Mouse (Mus musculus) left cerebral cortex, postnatal 25 days (tissue): ENCODE results near the gene Epha5. TPM values are rescaled to one million over a fixed set of nuclear protein-coding genes. Genes with fewer than 3 reads are reported as not detected.

ENCODE experiments used
- DNase-seq, 2 experiments: peaks; one replicate each; pipeline ENCODE4 v3.0.0; 2022; ENCODE audit warnings: low spot score in 2 of 2, mixed read lengths in 1 of 2
- intact Hi-C: fragments of 180-260 bp; cut with DNase I; formaldehyde crosslinking; loops from one replicate; pipeline ENCODE4 v1.15.1; 2025
- total RNA-seq, 2 experiments: library from RNA; stranded (reverse); gene quantifications; 2 replicates each; pipeline ENCODE4 v1.2.3; 2021

The Epha5 gene
- 100 to 1,000 TPM; 107 to 111 TPM for total RNA-seq

DNA sequence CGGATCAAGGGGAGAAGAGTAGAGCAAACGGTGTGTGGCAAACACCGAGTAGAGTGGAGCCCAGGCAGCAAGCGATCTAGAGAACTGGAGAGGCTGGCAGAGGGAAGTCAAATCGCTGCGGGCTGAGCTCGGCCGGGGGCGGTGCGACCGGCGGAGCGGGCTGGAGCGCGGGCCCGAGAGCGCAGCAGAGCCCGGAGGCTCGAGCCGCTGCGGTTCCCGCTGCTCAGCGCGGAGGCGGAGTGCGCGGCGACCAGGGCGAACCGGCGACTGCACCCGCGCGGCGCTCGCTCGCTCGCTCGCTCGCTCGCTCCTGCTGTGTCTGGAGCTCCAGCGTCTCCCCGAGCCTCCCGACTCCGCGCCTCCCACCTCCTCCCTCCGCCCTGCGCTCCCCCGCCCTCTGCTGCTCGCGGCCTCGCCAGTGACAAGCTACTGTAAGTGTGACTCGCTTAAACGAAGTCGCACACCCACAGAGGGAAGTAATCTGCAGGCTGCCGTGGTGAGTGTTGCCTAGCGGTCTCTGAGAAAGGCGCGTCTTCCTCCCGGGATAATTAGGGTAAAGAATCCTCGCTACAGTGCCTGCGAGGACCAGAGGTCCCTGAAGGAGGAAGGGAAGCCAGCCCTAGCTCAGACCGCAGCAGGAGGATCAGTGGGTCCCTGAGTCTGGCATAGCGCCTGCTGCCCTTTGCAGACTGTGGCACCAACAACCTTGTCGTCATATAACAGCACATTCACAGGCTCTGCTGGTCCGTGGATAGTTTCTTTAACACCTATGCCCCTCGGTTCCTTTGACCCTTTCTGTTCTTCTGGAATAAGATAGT lies at the start of gene Epha5:
Gene Epha5 (minus strand): TSS at position 321 of the 818 bp plus-strand sequence.
- intact Hi-C loops = loop anchor here (5.0 to 10.0 kb wide), 5 partner anchors 100 to 1518 kb away; no protein-coding TSS in a partner anchor
- peak; percentile 84 to 94 for DNase-seq

DNA sequence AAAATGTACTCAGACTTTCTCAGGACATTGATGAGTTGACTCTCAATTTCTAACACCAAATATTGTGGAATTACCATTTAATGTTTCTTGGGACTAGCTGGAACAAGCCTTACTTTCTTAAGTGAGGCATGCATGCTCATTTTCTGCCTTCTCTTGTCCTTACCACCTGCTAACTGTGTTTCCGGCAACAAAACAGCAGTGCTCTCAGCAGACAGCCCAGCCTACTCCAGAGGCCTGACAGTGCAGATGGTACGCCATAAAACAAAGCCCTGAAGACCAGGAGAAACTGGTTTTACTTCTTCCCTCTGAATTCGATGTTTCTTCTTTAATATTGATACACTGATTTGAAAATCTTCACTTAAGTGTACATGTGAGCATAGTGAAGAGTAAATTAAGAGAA lies 39.0 kb upstream of the Epha5 start:
- DNase-seq = no peak
- intact Hi-C loops = no loop called here

DNA sequence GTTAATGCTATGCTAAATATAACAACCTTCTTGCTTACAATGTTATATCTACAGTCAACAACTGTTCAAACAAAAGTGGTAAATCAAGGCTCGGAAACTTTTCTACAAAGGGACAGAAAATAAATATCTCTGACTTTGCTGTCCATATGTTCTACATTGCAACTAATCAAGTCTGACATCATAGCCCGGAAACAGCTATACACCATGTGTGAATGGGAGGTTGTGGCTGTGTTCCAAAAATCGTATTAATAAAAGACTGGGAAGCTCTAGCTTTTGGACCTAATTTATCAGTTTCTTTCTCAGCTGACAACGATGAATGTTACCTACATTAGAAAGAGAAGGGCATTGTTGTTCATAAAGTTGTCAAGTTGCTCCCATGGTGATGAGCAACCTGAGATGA lies 37.5 kb upstream of the Epha5 start:
- DNase-seq = no peak
- intact Hi-C loops = no loop called here

DNA sequence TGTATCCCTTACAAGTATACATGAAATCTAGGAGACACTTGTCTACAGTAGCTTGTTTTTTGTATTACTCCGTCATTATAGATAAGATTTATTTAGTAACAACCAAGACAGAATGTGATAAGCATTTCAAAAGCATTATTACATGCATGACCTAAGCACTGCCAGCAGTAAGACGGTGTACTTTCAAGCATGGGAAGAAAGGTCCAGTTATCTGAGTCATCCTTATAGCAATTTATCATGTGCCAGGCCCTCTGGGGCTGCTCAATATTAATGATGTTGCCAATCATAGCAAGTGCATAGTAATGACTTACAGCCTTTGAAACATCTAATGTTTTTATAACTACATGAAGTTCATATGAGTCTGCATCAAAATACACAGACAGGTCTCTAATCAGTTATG lies 36.7 kb upstream of the Epha5 start:
- no peak for DNase-seq
- intact Hi-C loops = no loop called here

DNA sequence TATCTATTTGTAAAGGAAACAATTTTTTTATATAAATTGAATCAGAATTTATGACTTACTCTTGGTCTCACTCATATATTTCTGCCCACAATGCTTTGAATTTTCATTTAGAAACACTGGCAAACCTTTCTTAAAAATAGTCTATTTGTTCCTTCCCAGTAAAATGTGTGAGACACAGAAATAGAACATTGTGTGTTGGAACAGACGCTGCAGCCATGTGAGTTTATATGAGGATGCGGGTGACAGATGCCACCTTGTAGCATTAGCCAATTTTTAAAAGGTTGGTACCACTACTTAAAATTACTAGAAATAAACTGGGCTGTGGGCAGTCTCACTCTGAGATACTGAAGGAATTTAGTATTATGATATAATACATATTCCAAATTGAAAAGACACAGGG lies 23.1 kb upstream of the Epha5 start:
- DNase-seq = peak; percentile 28 to 66
- intact Hi-C loops = no loop called here

DNA sequence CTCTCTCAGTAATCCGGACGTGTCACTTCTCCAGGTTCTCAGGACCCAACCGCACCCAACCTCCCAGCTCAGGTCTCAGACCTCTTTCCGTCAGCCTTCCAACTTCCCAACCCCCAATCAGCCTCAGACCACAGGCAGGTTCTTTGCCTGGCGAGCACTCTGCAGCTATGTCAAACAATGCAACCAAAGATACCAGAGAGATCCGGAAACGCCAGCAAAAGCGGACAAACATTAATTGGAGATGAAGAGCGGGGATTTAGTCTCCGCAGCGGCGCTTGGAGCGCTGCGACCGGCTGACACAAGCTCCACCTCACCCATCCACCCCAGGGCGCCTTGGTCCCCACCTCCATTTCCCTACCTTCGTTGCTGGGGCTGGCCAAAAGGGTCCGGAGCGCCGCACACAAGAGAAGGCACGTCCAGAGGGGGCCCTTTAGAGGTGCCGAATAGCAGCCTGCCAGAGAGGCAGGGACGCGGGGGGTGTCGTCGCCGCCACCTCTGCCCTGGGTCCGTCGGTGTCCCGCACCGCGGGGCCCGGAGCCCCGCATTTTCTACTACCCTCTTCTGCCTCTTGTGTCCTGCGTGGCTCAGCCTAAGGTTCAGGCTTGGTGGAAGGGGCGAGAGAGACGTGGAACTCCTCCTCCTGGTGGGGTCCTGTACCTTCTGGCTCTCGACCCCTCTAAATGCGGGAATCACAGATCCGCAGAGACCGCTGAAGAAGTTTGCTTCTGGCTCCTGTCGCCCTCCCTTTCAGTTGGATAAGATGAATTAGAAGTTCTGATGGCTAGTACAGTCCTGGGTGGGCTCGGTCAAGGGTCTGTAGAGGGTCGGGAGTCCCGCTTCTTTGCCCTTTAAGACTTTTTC lies 991 bp downstream of the Epha5 start:
- intact Hi-C loops = loop anchor here (5.0 to 10.0 kb wide), 5 partner anchors 99 to 1519 kb away; no protein-coding TSS in a partner anchor

DNA sequence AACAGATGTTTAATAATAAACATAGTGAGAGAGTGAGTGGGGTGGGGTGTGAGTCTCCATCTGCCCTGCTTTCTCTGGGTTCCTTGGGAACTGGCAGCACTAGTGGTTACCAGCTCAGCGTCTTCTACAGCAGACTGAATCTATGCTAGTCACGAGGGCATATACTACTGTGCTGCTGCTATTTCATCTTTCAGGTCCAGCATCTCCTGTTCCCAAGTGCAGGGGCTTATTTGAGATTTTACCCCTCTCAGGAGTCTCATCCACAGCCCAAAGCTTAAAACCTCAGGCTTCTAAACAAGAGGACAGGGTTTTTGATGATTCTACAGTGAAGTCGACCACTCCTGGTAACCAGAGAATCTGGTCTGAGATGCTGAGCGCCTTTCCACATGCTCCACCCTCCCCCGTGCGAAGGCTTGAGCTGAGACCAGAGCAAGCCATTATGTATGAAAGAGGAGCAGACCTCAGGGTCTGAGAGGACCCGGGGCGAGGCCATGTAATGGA lies 2.2 kb downstream of the Epha5 start:
- intact Hi-C loops = loop anchor here (5.0 to 10.0 kb wide), 5 partner anchors 98 to 1520 kb away; no protein-coding TSS in a partner anchor
- peak; percentile 66 to 84 for DNase-seq

More for the DNA sequence above, 991 bp downstream of the Epha5 start:
- peak; percentile 49 to 51 for DNase-seq

DNA sequence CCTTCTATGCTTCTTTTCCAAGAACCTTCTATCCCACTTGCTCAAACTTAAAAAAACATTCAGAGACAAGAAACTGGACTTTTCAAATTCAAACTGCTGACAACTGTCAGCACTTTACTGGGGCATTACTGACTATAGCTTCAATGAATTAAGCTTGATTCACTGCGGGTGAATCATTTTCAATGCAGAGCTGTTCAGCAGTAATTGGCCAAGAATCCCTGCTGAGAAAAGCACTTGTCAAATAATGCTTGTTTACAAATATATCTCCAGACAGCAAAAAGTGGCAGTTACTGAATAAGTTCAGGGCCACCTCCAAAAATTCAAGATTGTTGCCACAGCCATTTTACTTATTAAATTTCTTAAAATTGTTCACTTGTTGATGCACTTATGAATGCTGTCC lies 4.2 kb downstream of the Epha5 start:
- intact Hi-C loops = loop anchor here (10.0 kb wide), 4 partner anchors 258 to 1522 kb away; no protein-coding TSS in a partner anchor
- peak in 1 of 2 experiments; percentile 25 for DNase-seq

DNA sequence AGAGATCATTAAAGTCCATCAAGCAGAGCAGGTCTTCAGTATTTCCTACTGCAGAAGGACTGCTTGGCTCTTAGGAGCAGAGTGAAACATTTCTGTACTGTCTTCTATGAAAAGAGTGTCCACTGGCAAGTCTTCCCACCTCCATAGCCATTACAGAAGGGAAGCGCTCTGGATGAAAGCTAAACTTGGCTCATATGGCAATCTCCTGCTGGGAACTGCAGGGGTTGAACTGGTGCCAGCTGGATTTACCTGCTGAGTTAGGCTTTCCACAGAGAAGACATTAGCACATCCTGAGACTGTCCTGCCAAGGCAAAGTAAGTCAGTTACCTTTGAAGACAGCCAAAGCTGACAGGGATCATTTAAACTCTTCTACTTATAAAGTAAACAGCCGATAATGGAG lies 8.8 kb downstream of the Epha5 start:
- intact Hi-C loops = loop anchor here (2.0 kb wide), 1 partner anchor 56 kb away; no protein-coding TSS in a partner anchor

DNA sequence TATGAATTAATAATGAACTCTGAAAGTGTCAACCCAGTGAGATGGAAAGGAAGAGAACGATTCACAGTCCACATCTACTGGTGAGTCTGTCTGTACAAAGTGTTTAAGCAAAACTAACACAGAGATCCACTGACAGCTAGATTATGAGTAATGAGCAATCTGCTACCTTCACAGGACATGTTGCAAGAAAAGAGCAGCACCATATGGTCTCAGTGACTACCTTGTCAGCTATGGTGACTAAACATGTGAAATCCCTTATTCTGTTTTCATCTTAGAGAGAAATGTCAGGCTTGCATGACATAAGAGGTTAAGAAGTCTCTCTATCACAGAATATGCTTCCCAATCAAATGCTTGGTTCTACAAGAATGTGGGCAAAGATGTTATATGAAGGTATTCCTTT lies 20.1 kb downstream of the Epha5 start:
- intact Hi-C loops = no loop called here
- peak in 1 of 2 experiments; percentile 67 for DNase-seq

More for the DNA sequence above, 8.8 kb downstream of the Epha5 start:
- no peak for DNase-seq

DNA sequence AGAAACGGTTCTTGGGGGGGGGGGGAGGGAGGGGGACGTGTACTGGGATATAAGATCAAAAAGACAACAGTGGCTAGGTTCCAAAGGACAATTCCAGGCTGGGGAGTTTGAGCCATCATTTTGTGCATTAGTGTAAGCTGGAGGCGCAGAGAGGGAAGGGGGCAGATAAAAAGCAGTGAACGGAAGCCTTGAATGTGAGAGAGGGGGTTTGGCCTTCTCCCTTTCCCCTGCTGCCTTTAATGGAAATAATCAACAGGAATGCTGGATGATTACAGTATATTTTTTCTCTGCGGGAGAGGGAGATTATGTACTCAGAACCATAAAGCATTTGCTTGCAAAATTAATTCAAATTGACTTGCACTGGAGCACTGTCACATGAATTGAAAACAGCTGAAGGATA lies 51.8 kb downstream of the Epha5 start:
- intact Hi-C loops = no loop called here
- no peak for DNase-seq

DNA sequence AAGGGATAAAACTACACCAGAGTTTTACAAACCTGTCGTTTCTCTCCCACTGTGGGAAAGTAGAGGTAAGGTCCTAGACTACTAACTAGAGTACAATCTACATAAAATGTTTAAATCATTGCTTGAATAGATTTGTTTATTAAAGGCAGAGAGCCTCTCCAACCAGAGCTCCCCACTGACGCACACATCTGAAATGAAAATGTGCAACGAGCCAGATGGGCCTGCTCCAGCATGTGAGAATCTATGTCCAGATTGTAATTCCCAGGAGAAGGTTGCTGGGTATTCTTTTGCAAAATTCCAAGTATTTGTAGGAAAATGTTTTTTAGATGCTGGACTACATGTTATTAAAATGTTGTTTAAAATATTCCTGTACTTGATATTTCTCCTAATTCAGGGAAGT lies 57.8 kb downstream of the Epha5 start:
- intact Hi-C loops = no loop called here
- DNase-seq = peak in 1 of 2 experiments; percentile 33

DNA sequence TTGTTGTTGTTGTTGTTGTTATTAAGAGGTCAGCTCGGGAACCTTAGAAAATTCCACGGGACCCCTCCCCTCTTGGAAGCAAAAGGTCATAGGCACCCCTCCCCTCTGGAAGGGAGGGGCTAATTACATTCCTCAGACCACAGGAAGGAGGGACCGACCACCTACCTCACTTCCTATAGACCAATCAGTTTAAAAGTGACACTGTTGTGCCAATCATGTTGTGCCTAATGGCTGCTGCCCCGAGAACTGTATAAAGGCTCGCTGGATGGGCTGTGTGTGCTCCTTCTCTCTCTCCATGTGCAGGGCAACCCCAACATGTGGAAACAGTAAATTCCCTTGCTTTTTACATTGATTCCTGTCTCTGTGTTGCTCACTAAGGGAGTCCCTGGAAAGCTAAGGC lies 64.1 kb downstream of the Epha5 start:
- no peak for DNase-seq
- intact Hi-C loops = loop anchor here (2.0 kb wide), 1 partner anchor 56 kb away; no protein-coding TSS in a partner anchor

DNA sequence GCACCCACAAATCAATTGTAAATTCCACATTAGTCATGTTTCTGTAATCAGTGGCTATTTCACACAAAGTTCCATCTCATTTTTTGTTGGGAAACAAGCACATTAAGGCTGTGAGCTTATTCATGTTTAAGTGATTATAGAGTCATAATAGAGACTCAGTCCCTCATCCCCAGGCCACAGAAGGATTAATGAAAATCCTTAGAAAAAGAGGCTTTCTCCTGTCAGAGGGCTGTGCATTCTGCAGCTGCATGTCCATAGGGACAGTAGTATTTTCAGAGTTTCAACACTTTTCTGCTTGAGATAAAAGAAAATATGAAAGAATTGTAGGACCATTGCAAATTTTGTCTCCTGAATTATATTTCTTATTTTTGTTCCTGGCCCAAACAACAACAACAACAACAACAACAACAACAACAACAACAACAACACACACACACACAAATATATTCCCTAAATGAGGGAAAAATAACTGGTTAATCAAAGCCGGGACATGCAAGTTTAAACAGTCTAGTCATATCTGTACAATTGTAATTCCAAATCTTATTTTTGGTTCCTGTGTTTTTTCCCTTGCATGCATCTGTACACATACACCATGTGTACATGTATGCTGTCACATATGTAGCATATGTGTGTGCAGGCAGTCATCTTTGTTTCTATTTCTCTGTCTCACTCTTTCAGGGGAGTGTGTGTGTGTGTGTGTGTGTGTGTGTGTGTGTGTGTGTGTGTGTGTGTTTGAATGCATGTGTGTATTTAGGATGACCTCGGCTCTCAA lies 70.3 kb downstream of the Epha5 start:
- intact Hi-C loops = no loop called here
- peak in 1 of 2 experiments; percentile 0 for DNase-seq

DNA sequence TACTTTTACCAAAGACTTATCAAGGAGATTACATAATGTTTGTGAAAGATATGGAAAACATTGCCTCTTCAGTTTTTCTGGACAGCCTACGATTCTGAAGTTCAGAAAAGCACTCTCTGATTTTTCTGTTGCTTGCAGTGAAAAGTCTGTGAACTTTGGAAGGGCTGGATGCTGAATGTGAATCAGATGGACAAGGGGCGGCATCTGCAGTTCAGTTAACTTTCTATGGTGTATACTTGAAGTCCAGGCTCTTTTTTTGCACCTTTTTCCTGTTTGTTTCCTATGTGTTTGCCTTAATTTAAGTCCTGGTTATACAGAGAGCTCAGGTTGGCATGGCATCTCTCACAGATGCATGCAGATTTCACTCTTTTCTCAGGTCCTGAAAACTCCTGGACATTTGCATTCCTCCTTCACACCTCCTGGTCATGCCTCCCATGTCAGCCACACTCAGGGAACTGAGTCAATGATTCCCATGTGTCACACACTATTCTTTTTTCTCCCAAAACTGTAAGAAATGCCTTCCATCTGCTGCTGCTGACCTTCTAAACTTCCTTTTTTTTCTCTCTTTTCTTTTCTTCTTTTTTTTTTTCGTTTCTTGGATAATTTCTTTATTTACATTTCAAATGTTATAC lies 81.2 kb downstream of the Epha5 start:
- DNase-seq = peak in 1 of 2 experiments; percentile 37
- intact Hi-C loops = no loop called here

DNA sequence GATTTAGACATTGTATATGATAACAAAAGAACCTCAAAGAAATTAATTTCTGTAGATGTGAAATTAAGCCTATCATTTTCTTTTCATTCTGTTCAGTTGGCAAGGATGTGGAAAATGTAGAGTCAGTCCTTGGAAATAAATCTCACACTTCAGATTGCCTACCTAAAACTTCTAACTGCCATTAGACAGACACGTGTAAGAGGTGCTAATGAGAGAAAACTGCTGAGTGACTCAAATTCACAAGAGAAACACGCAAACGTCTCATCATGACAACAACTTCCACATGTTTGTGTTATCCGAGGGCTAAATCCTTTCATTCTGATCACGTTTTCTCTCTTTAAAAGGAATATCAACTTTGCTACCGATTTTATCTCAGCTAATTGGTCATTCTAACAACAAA lies 82.7 kb downstream of the Epha5 start:
- intact Hi-C loops = no loop called here
- peak in 1 of 2 experiments; percentile 0 for DNase-seq

DNA sequence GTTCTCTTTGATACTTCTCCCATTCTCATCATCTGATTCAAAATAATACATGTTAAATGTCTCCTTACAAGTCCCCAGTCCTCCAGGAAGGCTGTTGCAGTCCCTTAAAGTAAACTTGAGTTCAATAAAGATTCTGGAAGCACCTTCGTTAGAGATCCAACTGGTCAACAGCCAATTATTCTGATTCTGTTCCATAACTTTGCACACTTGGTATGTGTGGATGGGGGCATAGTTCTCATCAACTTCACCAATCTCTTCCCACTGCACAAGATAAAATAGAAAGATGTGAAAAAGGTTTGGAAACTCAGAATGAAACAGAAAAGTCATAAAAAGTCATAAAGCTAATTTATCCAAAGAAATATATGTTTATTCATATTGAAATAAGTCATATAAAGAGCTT lies 85.6 kb downstream of the Epha5 start:
- intact Hi-C loops = no loop called here
- DNase-seq = peak in 1 of 2 experiments; percentile 0

DNA sequence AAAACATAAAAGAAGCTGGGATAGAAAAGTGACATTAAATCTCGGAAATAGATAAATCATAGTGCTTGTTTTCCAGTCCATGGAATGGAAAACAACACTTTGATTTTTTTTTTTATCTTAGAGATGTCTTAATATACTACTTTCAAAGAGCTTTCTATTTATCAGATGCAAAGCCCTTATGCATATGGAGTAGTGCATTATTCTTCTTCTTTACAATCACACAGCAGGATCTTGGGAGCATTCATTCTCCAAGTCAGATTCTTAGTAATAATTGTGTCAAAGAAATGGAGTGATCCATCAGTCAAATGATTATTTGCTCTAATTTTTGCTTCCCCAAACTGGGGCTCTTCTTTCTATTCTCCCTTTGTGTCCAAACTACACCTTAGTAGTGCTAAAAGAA lies 96.6 kb downstream of the Epha5 start:
- intact Hi-C loops = no loop called here
- DNase-seq = no peak

DNA sequence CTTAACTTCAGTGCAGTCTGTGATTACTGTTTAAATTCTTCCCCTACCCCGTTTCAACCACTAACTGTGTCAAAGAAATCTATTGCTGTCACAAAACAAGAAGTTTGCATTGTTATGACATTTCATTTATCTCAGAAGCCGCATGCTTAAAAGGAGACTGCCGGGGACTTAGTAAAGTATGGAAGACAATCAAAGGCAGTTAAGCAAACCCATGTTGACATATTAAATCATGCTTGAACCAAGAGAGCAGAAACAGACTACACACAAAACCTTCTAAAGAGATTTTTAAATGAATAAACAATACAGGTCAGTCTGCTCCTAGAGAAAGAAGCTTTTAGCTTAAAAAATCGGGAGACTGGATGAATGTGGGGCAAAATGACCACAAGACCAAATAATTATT lies 97.0 kb downstream of the Epha5 start:
- intact Hi-C loops = no loop called here
- no peak for DNase-seq
